Mouse (Mus musculus) stomach, embryonic 15.5 days (tissue): ENCODE measurements around the gene Gm17359. TPM values are rescaled to one million over a fixed set of nuclear protein-coding genes. Genes with fewer than 3 reads are reported as not detected.

Experiments
- ATAC-seq: fragments of 200-750 bp; cut with Nextera tagmentation; 2 replicates; pipeline ENCODE4 v1.8.0; 2017; ENCODE audit warnings: low read depth, moderate number of reproducible peaks, moderate TSS enrichment; ENCODE audit not compliant: insufficient read depth, low FRiP score
- H3K27ac ChIP-seq: fragments of 300-500 bp; sonication (generic); 2 replicates; pipeline ENCODE4 v1.5.1; 2015; ENCODE audit warnings: mild to moderate bottlenecking, inconsistent platforms
- H3K27me3 ChIP-seq: fragments of 300-500 bp; sonication (generic); replicated peaks from 2 replicates; pipeline ENCODE4 v1.6.1; 2015; ENCODE audit warnings: inconsistent platforms
- H3K36me3 ChIP-seq: fragments of 300-500 bp; sonication (generic); 2 replicates; pipeline ENCODE4 v1.6.1; 2015; ENCODE audit warnings: inconsistent platforms
- H3K4me1 ChIP-seq: fragments of 300-500 bp; sonication (generic); 2 replicates; pipeline ENCODE4 v1.6.1; 2015; ENCODE audit warnings: inconsistent platforms
- H3K4me2 ChIP-seq: fragments of 300-500 bp; sonication (generic); 2 replicates; pipeline ENCODE4 v1.6.1; 2015; ENCODE audit warnings: mild to moderate bottlenecking, inconsistent platforms
- H3K4me3 ChIP-seq: fragments of 300-500 bp; sonication (generic); replicated peaks from 2 replicates; pipeline ENCODE4 v1.5.1; 2015; ENCODE audit warnings: inconsistent platforms
- H3K9ac ChIP-seq: fragments of 300-500 bp; sonication (generic); 2 replicates; pipeline ENCODE4 v1.6.1; 2015; ENCODE audit warnings: inconsistent platforms
- H3K9me3 ChIP-seq: fragments of 300-500 bp; sonication (generic); 2 replicates; pipeline ENCODE4 v1.6.1; 2016; ENCODE audit warnings: inconsistent platforms
- WGBS: fragments of 180-500 bp; shearing (Covaris S2); methylation state at CpG from one replicate; pipeline ENCODE4 v1.1.7; 2015; 5-methylcytosine and 5-hydroxymethylcytosine counted together
- polyA plus RNA-seq: library from polyadenylated mRNA; unstranded; fragments of >200 nt; fragmentation: Nextera tagmentation; extraction: Ambion mirVana; gene quantifications from 2 replicates; pipeline ENCODE4 v1.2.1, GENCODE M21; 2015

The Gm17359 gene
- polyA plus RNA-seq, 1 experiment from 2014 or later = not detected

DNA sequence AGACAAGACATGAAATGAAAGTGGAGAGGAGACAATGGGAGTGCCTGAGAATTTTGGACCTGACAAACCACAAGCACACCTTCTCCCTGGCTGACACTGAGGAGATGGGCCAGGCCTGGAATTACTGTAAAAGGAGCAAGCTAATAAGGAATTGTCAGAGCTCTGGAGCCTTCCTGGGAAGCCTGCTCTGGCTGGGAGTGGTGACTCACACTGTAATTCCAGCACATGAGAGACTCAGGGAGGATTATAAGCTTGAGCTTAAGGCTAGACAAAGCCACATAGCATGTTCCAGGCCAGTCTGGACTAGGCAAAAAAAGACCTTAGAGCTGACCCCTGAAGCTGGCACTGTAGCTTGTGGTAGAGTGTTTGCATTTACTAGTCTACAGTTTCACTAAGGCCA, 24.6 kb upstream of the Gm17359 start:
- Histone ChIP-seq H3K4me1 (no peaks in the 10 kb centered on the region), H3K36me3 (no peaks in the 10 kb centered on the region), H3K4me2 (no peak overlapping the region), H3K27me3 (no peaks in the 10 kb centered on the region), H3K4me3 (no peak overlapping the region), H3K9ac (no peak overlapping the region), H3K9me3 (no peaks in the 10 kb centered on the region), H3K27ac (no peak overlapping the region)
- no peak for ATAC-seq

DNA sequence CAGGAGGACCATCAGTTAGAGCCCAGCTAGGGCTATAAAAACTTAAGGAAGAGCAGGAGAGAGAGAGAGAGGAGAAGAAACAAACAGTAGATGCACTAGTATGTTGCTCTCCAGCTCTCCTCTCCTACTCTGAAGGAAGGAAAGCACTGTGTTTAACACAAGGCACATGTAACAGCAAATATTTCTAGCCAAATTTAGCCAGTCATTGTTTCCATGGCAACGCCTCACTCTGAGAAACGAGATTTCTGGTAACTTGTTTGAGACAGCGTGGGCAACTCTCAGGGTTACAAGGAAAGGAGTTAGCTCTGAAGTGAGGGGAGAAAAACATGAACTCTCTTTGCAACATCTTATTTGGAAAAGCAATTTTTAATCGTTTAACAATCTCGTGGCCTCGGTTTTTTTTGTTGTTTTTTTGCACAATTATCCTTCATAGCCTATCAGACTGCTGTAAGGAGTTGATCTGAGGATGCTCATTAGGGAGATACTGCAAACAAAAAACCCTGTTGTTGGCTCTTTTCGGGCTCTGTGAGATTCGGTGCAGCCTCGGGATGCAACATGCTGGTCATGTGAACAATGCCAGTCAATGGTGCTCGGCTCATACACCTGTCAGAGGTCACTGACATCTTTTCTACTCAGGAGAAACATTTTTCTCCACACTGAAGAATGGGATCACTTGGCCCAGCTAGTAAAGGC, 22.3 kb upstream of the Gm17359 start:
- no peak for ATAC-seq
- H3K4me2 ChIP-seq = no peak overlapping the region
- H3K9ac ChIP-seq = no peak overlapping the region
- no peak overlapping the region for H3K27ac ChIP-seq
- 60% methylated on average over 10 of the region's 10 CpGs for WGBS
- H3K27me3 ChIP-seq = no peaks in the 10 kb centered on the region
- H3K9me3 ChIP-seq = no peaks in the 10 kb centered on the region
- H3K4me3 ChIP-seq = no peak overlapping the region
- H3K36me3 ChIP-seq = no peaks in the 10 kb centered on the region
- no peaks in the 10 kb centered on the region for H3K4me1 ChIP-seq

DNA sequence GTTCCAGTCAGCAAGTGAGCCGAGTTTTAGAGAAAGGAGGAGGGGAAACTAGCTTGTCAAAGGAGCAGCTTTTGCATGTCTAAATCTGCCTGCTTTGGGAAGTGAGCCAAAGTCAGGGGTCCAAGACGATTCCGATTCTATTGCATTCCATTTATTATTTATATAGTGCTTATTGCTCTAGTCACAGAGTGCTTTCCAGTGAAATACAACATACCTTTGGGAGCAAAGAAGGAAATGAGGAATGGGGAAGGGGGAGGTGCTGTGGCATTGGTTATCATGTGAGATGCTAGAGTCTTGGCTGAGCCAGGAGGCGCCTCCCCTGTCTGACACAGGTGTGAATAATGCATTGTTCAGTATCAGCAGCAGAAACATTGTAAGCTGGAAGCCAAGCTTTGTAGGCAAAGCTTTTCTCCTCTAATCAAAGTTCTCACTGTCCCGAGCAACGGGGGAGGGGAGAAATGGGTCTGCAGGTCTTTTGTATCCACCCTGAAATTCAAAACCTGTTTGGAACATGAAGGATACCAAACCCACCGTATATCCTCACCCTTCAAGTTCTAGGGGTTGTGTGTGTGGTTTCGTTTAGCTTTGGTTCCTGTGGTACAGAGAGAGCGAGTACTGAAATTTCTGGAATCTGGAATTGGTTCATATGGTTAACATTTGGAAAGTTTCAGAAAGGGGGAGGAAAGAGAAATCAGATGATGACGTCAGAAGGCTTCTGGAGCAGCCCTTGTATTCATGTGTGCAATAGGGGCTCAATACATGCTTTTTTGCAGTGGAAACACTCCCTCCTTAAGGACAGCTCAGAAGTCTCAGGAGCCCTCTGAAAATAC, 11.5 kb upstream of the Gm17359 start:
- H3K4me3 ChIP-seq = 0 out of 2 replicates have a peak overlapping the region, but pooled peaks have one; percentile 5
- H3K4me1 ChIP-seq = peaks cover 8% of the 10 kb centered on the region; the same call in 1 of the 2 replicates
- no peaks in the 10 kb centered on the region for H3K27me3 ChIP-seq
- ATAC-seq = no peak
- peak overlapping the region; percentile 39 for H3K4me2 ChIP-seq
- H3K27ac ChIP-seq = peak overlapping the region; percentile 54
- 20% methylated on average over 10 of the region's 10 CpGs for WGBS
- H3K36me3 ChIP-seq = no peaks in the 10 kb centered on the region
- no peak overlapping the region for H3K9ac ChIP-seq
- H3K9me3 ChIP-seq = no peaks in the 10 kb centered on the region

DNA sequence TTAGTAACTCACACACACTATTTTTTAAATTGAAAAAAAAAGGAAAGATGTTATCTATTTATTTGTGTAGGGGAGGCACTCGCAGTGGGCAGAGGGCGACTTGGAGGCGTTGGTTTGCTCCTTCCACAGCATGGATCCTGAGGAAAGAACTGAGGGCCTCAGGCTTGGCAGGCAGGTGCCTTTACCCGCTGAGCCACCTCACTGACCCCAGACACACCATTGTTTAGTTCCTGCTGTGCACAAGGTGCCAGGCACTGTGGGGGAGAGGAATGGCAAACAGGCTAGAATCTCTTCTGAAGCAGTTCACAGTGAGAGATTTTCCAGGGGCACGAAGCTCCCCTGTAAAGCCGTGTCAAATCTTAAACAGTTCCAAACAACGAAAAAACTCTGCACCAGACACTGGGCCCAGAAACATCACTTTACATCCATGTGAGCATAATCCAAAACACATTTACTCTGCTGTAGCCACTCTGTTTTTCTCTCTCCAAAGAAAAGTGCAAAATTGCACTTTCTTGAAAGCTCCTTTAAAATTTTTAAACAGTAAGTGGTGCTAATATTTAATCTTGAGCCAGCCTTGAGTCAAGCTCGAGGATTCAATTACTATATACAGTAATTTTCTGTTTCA, 6.7 kb upstream of the Gm17359 start:
- Histone ChIP-seq H3K9me3 (no peaks in the 10 kb centered on the region), H3K4me3 (no peak overlapping the region), H3K27ac (peak overlapping the region; percentile 33; the same call in 1 of the 2 replicates), H3K4me1 (peaks cover 6% of the 10 kb centered on the region; the same call in 1 of the 2 replicates), H3K27me3 (no peaks in the 10 kb centered on the region), H3K4me2 (no peak overlapping the region), H3K36me3 (no peaks in the 10 kb centered on the region), H3K9ac (no peak overlapping the region)
- whole genome bisulfite sequencing = 32% methylated on average over 8 of the region's 8 CpGs
- no peak for ATAC-seq

DNA sequence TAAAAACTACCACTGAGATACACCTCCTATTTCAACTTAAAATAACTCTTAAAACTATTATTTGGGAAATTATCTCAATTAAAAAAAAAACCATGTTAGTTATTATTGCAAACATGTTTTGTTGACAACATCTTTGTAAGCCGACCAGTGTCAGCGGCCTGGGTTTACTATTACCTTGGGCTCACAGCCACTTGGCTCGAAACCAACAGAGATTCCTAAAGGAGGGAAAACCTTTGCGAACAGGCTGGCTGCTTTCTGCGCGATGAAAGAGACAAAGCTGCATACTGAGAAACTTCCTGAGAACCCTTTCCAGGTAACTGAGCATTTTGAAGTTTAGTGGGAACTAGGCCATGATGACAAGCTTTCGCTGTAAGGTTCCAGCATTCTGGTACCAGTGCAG, 3.4 kb upstream of the Gm17359 start:
- no peak overlapping the region for H3K27ac ChIP-seq
- no peaks in the 10 kb centered on the region for H3K36me3 ChIP-seq
- H3K4me3 ChIP-seq = no peak overlapping the region
- 67% methylated on average over 7 of the region's 7 CpGs for WGBS
- H3K9me3 ChIP-seq = no peaks in the 10 kb centered on the region
- H3K27me3 ChIP-seq = no peaks in the 10 kb centered on the region
- H3K9ac ChIP-seq = no peak overlapping the region
- ATAC-seq = no peak
- no peaks in the 10 kb centered on the region for H3K4me1 ChIP-seq
- H3K4me2 ChIP-seq = no peak overlapping the region

DNA sequence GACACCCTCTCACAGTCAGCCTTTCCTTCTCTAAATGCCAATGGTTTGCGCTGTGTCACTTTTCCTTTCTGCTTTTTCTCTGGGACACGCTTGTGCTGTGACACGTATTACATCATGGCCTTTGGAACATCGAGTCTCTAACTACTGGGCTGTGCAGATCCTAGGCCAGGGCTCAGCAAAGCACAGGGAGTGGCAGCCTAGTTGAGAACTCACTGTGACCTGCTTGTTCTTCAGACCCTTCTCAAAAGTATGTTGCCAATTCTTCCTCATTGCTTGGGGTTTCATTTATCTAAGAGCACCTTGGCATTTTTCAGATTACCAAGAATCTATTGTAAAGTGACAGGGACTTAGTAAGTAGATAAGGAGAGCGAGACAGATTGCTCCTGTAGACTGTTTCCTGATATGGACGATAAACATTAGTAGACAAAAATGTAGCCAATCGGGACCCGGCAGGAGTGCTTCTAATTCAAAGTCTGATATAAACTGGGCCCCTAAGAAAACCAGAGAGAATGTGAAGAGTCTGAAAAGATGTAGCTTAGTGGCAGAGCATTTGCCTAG, 2.7 kb upstream of the Gm17359 start:
- Histone ChIP-seq H3K4me1 (no peaks in the 10 kb centered on the region), H3K9ac (no peak overlapping the region), H3K27ac (no peak overlapping the region), H3K9me3 (no peaks in the 10 kb centered on the region), H3K4me3 (no peak overlapping the region), H3K27me3 (no peaks in the 10 kb centered on the region), H3K36me3 (no peaks in the 10 kb centered on the region), H3K4me2 (no peak overlapping the region)
- 71% methylated on average over 8 of the region's 8 CpGs for WGBS
- ATAC-seq = no peak; the same call in 1 of the 2 replicates

DNA sequence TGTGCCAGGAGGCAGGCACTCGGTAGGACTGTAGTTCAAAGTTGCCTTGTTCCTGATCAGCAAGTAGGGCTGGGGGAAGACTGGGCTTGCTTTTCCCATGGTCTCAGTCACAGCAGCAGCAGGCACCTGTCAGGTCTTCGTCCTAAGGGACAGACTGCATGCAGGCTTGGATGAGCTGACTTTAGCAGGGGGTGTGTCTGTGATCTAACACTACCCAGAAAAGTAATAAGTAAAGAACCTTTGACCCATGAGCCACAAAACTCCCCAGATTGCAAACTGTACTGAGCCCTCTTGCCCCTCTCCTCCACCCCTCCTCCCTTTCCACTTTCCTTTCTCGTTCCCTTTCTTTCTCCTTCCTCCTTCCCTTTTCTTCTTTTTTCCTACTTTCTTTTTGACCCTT, 4.3 kb downstream of the Gm17359 start:
- no peak for ATAC-seq
- Histone ChIP-seq H3K9me3 (no peaks in the 10 kb centered on the region), H3K27me3 (no peaks in the 10 kb centered on the region), H3K9ac (no peak overlapping the region), H3K36me3 (no peaks in the 10 kb centered on the region), H3K4me1 (no peaks in the 10 kb centered on the region), H3K27ac (no peak overlapping the region), H3K4me2 (no peak overlapping the region), H3K4me3 (no peak overlapping the region)
- WGBS = 40% methylated on average over 3 of the region's 3 CpGs

DNA sequence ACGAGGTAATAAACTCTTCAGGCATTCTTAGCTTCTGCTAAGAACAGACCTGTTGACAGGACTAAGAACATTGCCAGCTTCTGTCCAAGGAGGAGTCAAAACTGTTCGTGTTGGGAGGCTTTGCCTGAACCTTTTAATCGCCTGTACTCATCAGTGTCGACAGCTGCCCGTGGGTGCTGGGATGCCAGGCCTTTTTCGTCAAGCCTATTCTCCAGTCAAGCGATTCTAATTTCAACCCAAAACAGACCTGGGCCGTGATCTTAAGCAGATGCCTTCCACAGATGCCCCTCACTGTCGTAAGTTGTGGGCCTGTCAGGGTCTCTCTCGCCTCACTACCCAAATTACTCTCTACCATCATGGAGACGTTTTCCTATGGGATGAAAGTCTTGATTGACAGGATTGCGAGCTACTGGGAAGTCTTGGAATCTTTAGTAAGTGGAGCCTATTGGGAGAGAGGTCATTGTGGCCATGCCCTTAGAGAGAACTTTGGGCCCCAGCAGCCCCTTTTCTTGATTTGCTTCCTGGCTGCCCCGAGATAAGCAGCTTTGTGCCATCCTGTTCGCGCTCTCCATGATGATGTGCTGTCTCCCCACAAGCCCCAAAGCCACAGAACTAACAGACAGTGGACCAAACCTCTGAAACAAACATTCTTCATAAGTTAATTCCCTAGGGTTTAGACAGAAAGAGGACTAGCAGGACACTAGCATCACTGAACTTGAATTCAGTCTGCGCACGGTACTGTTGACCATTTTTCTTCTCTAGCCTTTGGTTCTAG, 6.7 kb downstream of the Gm17359 start:
- H3K4me1 ChIP-seq = no peaks in the 10 kb centered on the region
- H3K9ac ChIP-seq = no peak overlapping the region
- no peaks in the 10 kb centered on the region for H3K36me3 ChIP-seq
- no peak overlapping the region for H3K27ac ChIP-seq
- no peak overlapping the region for H3K4me2 ChIP-seq
- no peak overlapping the region for H3K4me3 ChIP-seq
- ATAC-seq = no peak
- no peaks in the 10 kb centered on the region for H3K9me3 ChIP-seq
- no peaks in the 10 kb centered on the region for H3K27me3 ChIP-seq
- 86% methylated on average over 17 of the region's 17 CpGs for WGBS

DNA sequence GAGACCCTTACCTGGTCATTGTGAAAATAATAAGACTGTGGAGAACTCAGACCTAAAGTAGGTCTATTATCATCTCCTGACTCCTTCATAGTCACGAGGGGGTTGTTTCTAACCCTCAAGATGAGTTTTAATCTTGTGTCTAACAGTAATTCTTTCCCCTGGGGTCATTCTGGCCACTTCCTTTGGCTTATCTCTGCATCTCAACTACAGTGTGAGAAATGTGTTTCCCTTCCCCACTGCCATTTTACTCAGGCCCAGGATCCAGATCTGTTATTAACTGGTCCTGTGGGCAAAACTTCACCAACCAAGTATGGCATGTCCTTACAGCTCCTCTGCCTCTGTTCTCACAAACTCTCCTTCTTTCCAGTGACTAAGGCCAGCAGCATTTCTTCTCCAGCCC, 12.8 kb downstream of the Gm17359 start:
- 60% methylated on average over 1 of the region's 1 CpGs for WGBS
- Histone ChIP-seq H3K4me2 (no peak overlapping the region), H3K36me3 (no peaks in the 10 kb centered on the region), H3K9ac (no peak overlapping the region), H3K4me1 (no peaks in the 10 kb centered on the region), H3K4me3 (no peak overlapping the region), H3K27ac (no peak overlapping the region), H3K27me3 (no peaks in the 10 kb centered on the region), H3K9me3 (no peaks in the 10 kb centered on the region)
- no peak for ATAC-seq

DNA sequence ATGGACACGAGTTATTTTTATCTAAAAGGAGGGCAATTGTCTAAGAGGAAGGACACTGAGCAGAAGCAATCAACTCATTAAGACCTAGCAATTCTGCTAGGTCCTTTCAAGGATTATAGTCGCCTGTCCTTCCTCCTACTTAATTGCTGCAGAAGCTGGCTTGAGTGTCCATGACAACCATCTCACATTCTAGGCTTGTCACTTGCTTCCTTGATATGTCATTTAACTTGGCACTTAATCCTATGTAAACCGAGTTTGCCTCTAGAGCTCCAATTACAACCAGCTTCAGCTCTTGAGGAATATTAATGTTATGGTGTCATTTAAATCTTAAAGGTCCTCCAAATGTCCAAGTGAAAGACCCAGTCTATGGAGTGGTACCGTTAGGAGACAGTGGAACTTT, 22.3 kb downstream of the Gm17359 start:
- Histone ChIP-seq H3K9me3 (no peaks in the 10 kb centered on the region), H3K9ac (no peak overlapping the region), H3K36me3 (no peaks in the 10 kb centered on the region), H3K4me2 (no peak overlapping the region), H3K4me1 (no peaks in the 10 kb centered on the region), H3K27me3 (no peaks in the 10 kb centered on the region), H3K27ac (no peak overlapping the region), H3K4me3 (no peak overlapping the region)
- WGBS = 47% methylated on average over 4 of the region's 4 CpGs
- no peak for ATAC-seq

DNA sequence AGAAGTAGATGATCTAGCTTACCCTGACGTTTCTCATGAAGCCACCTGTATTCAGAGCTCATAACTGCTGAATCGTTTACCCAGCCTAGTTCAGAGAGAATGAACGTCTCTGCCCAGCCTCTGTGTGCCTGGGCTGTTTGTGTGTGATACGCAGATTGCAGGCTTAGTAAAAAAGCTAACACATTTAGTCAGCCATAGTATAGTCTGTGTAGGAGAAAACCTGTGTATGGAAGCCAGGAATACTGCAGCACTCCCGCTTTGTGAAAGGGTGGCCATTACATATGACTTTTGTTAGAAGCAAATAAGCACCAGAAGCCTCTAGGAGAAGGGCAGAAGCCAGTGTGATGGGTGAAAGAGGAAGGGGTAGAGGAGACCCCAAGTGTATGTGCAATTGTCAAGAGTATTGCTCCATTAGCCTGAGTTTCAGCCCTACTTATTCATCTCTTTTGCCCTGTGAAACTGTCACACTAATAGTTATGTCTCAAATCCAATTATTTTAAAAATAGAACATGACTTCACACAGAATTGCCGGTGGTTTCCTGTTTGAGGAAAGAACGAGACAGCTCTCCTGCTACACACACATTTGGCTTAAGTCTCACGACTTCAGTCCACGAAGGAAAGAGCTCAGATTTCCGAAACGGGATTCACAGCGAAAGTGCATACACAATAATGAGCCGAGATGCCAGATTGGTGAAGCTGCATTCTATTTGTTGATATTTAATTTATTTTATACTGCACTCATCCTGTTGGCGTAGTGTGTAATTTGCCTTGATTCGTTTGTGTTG, 24.0 kb downstream of the Gm17359 start:
- WGBS = 41% methylated on average over 15 of the region's 15 CpGs
- Histone ChIP-seq H3K27ac (no peak overlapping the region), H3K27me3 (no peaks in the 10 kb centered on the region), H3K9me3 (no peaks in the 10 kb centered on the region), H3K4me3 (no peak overlapping the region), H3K9ac (no peak overlapping the region), H3K36me3 (no peaks in the 10 kb centered on the region), H3K4me2 (no peak overlapping the region), H3K4me1 (no peaks in the 10 kb centered on the region)
- ATAC-seq = no peak
